Comparison of ENCODE assay signal across 8 mouse cellular contexts in genomic region chr2:35277686-35278085, GRCm38 (mm10). TPM values are rescaled to one million over a fixed set of nuclear protein-coding genes. Genes with fewer than 3 reads are reported as not detected.
A peak's percentile ranks its signal among the peaks of the same experiment; 100 is the strongest.
DNase-seq lines count a peak whose midpoint lies in the region; ATAC-seq and TF ChIP-seq lines count a peak whose summit lies in the region.

No protein-coding gene starts in this region.

- TF ChIP-seq CTCF in hindbrain, postnatal 0 days (IDR thresholded peaks at IDR 0.05; ENCODE audit: low read depth), result no peak
- TF ChIP-seq CTCF in forebrain, postnatal 0 days (IDR thresholded peaks at IDR 0.05; ENCODE audit: low read depth), result no peak

- no peaks in the 10 kb centered on the region for H3K36me3 ChIP-seq in hindbrain, postnatal 0 days (ENCODE audit: insufficient read depth, low read length)
- no peaks in the 10 kb centered on the region for H3K36me3 ChIP-seq in hindbrain, embryonic 13.5 days
- no peaks in the 10 kb centered on the region for H3K36me3 ChIP-seq in forebrain, postnatal 0 days (ENCODE audit: insufficient read depth)

- peaks cover 3% of the 10 kb centered on the region; the same call in 1 of the 2 replicates for H3K27me3 ChIP-seq in hindbrain, postnatal 0 days (ENCODE audit: insufficient read depth, low read length)
- peaks cover 33% of the 10 kb centered on the region for H3K27me3 ChIP-seq in hindbrain, embryonic 13.5 days
- peaks cover 18% of the 10 kb centered on the region for H3K27me3 ChIP-seq in forebrain, postnatal 0 days (ENCODE audit: insufficient read depth, low read length)

- H3K4me3 ChIP-seq in hindbrain, postnatal 0 days (ENCODE audit: low read length), result no peak overlapping the region
- no peak overlapping the region for H3K4me3 ChIP-seq in hindbrain, embryonic 13.5 days
- no peak overlapping the region for H3K4me3 ChIP-seq in forebrain, postnatal 0 days (ENCODE audit: low read depth, low read length)

- peak; percentile 69 for ATAC-seq in hindbrain, postnatal 0 days
- no peak for ATAC-seq in hindbrain, embryonic 13.5 days (ENCODE audit: low FRiP score)
- no peak for ATAC-seq in frontal cortex, adult (ENCODE audit: low TSS enrichment)
- ATAC-seq in CD4-positive, CD25-positive, alpha-beta regulatory T cell, adult 4 months, result no peak
- ATAC-seq in forebrain, postnatal 0 days, result no peak; the same call in 1 of the 2 replicates

- DNase-seq in hindbrain, postnatal 0 days (ENCODE audit: low spot score), result peak; percentile 55
- peak; percentile 100 for DNase-seq in adipocyte (ENCODE audit: low spot score)
- DNase-seq in heart, adult 9 months (ENCODE audit: low spot score in 2 of 2), result peak; percentile 93 to 94
- DNase-seq in lung, postnatal 25 days (ENCODE audit: low spot score), result peak; percentile 80
- no peak for DNase-seq in forebrain, postnatal 0 days

- H3K9ac ChIP-seq in hindbrain, postnatal 0 days (replicated peaks; ENCODE audit: low read length), result no peak overlapping the region
- H3K9ac ChIP-seq in hindbrain, embryonic 13.5 days, result no peak overlapping the region
- no peak overlapping the region for H3K9ac ChIP-seq in forebrain, postnatal 0 days

- H3K4me2 ChIP-seq in hindbrain, postnatal 0 days (ENCODE audit: low read depth, low read length), result no peak overlapping the region
- no peak overlapping the region for H3K4me2 ChIP-seq in hindbrain, embryonic 13.5 days
- no peak overlapping the region for H3K4me2 ChIP-seq in forebrain, postnatal 0 days (ENCODE audit: low read depth)

- H3K4me1 ChIP-seq in hindbrain, postnatal 0 days (ENCODE audit: insufficient read depth, low read length), result peaks cover 8% of the 10 kb centered on the region; the same call in 1 of the 2 replicates
- peaks cover 15% of the 10 kb centered on the region for H3K4me1 ChIP-seq in hindbrain, embryonic 13.5 days (replicated peaks)
- H3K4me1 ChIP-seq in forebrain, postnatal 0 days (ENCODE audit: insufficient read depth), result no peaks in the 10 kb centered on the region

- peak overlapping the region; percentile 28; the same call in 1 of the 2 replicates for H3K27ac ChIP-seq in hindbrain, postnatal 0 days
- no peak overlapping the region for H3K27ac ChIP-seq in hindbrain, embryonic 13.5 days
- H3K27ac ChIP-seq in forebrain, postnatal 0 days (ENCODE audit: low read depth, low read length), result no peak overlapping the region

- whole genome bisulfite sequencing in hindbrain, postnatal 0 days, result 67% methylated on average over 3 of the region's 3 CpGs
- WGBS in hindbrain, embryonic 13.5 days, result 82% methylated on average over 3 of the region's 3 CpGs
- WGBS in forebrain, postnatal 0 days, result 69% methylated on average over 3 of the region's 3 CpGs

- no peaks in the 10 kb centered on the region for H3K9me3 ChIP-seq in hindbrain, postnatal 0 days (ENCODE audit: low read length)
- H3K9me3 ChIP-seq in hindbrain, embryonic 13.5 days, result no peaks in the 10 kb centered on the region
- no peaks in the 10 kb centered on the region for H3K9me3 ChIP-seq in forebrain, postnatal 0 days (ENCODE audit: low read length)

RNA-seq across cellular contexts. Expression of gene Gsn, which starts 21.5 kb away (rescaled TPM):
- 35.4 and 50.1 TPM in 2 replicates for total RNA-seq in hindbrain, postnatal 0 days (2014; rRNA removed)
- 33.8 and 39.4 TPM in 2 replicates for polyA plus RNA-seq in hindbrain, postnatal 0 days (2015; fragmentation: Nextera tagmentation; extraction: Ambion mirVana)
- polyA plus RNA-seq in hindbrain, embryonic 13.5 days (2015; fragmentation: Nextera tagmentation; extraction: Ambion mirVana), result 27.4 and 28.2 TPM in 2 replicates
- polyA plus RNA-seq in CD4-positive, CD25-positive, alpha-beta regulatory T cell, adult 4 months (2017; shearing (Covaris generic)), result 10 to 100 TPM; 27.3 to 33.1 TPM
- total RNA-seq in forebrain, postnatal 0 days (2014; rRNA removed), result 24.3 and 30.3 TPM in 2 replicates
- polyA plus RNA-seq in forebrain, postnatal 0 days (2015; fragmentation: Nextera tagmentation; extraction: Ambion mirVana), result 24.3 and 27.2 TPM in 2 replicates

RNA-seq across cellular contexts. Expression of gene Stom, which starts 59.1 kb away (rescaled TPM):
- 33.2 and 35.5 TPM in 2 replicates for total RNA-seq in hindbrain, postnatal 0 days (2014; rRNA removed)
- 30.8 and 32.1 TPM in 2 replicates for polyA plus RNA-seq in hindbrain, postnatal 0 days (2015; fragmentation: Nextera tagmentation; extraction: Ambion mirVana)
- 15.1 and 18.6 TPM in 2 replicates for polyA plus RNA-seq in hindbrain, embryonic 13.5 days (2015; fragmentation: Nextera tagmentation; extraction: Ambion mirVana)
- 1 to 10 TPM; 2.6 to 3.6 TPM for polyA plus RNA-seq in CD4-positive, CD25-positive, alpha-beta regulatory T cell, adult 4 months (2017; shearing (Covaris generic))
- 16.9 and 23.3 TPM in 2 replicates for total RNA-seq in forebrain, postnatal 0 days (2014; rRNA removed)
- 16.2 and 18.9 TPM in 2 replicates for polyA plus RNA-seq in forebrain, postnatal 0 days (2015; fragmentation: Nextera tagmentation; extraction: Ambion mirVana)
